Mouse (Mus musculus) liver, adult 2 months (tissue): ENCODE results near the gene Xxylt1.

ENCODE experiments used
- CTCF ChIP-seq: fragments of 200-500 bp; IDR thresholded peaks from 2 replicates; pipeline ENCODE4 v1.5.1; 2011; ENCODE audit warnings: low read depth, low read length, control low read depth
- POLR2A ChIP-seq: fragments of 200-500 bp; IDR thresholded peaks from 2 replicates; pipeline ENCODE4 v1.6.1; 2011; ENCODE audit warnings: low read length, control low read depth; ENCODE audit not compliant: insufficient read depth; ENCODE audit errors: extremely low read depth

GRCm38 (mm10) chr16:30944886-30945285 is 136.3 kb downstream of the Xxylt1 start:
- TF ChIP-seq CTCF (no peak), POLR2A (no peak)
